Mouse (Mus musculus): ENCODE results near the gene Aco1. TPM values are rescaled to one million over a fixed set of nuclear protein-coding genes. Genes with fewer than 3 reads are reported as not detected.

Aco1 gene
- polyA plus RNA-seq (2017; shearing (Covaris generic)) = 35.9 TPM

DNA sequence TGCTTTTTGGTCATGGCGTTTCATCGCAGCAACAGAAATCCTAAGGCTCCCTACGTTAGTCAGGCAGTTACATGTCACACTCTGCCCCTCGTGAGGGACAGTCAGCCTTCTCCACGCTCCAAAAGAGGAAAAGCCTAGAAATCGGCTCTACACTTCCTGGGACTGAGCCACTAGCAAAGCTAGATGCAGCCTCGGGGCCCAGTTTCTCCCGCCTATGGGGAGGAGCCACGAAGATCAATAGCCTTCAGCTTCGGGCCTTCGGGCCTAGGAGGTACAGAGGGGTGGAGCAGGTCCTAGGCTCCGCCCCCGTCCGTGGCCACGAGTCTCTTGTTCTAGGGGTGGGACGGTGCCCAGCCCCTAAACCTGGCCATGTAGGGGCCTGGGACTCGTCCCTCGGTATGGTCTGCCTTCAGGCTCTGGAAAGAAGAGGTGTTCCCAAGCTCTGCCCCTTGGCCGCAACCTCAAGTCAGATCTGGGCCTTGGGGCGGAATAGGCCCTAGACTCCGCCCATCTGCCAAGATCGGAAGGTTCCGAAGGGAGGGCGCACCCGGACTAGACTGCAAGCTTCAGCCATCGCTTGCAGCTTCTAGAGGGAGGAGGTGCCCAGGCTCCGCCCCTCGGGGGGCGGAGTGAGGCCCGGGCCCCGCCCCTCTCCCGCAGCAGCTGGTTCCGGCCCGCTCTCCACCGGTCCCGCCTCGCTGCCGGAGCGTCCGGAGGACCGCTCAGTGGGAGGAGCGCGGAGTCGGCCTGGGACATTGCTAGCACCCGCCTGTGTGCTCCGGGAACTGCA, at the start of gene Aco1:
Gene Aco1 (plus strand): TSS at position 339 of the 790 bp plus-strand sequence.

GRCm38 (mm10) chr4:40239409-40240271, 96.8 kb downstream of the Aco1 start, which contains the start of gene Ddx58:
Gene Ddx58 (minus strand): TSS chr4:40239828.

Other genes starting within 250 kb of the Aco1 start
- 104 TPM for gene Ddx58, start 96.7 kb downstream of the Aco1 start, polyA plus RNA-seq (2017; shearing (Covaris generic))
- 58.0 TPM for gene Smim27, start 126.5 kb downstream of the Aco1 start, polyA plus RNA-seq (2017; shearing (Covaris generic))
- 33.5 TPM for gene Topors, start 126.8 kb downstream of the Aco1 start, polyA plus RNA-seq (2017; shearing (Covaris generic))
- gene Ndufb6, start 136.3 kb downstream of the Aco1 start, polyA plus RNA-seq (2017; shearing (Covaris generic)) = 138 TPM

All from activated CD4-positive, CD25-positive, alpha-beta regulatory T cell, adult 9 weeks (primary cell).